Mouse (Mus musculus) embryonic facial prominence, embryonic 13.5 days (tissue): Measurements from ENCODE around the gene Cops7a. TPM values are rescaled to one million over a fixed set of nuclear protein-coding genes. Genes with fewer than 3 reads are reported as not detected.

Experiments
- ATAC-seq: fragments of 200-750 bp; cut with Nextera tagmentation; 2 replicates; pipeline ENCODE4 v1.8.0; 2017; ENCODE audit warnings: low read depth; ENCODE audit not compliant: insufficient number of reproducible peaks, insufficient read depth, low FRiP score, low TSS enrichment
- H3K27ac ChIP-seq: fragments of 300-500 bp; sonication (generic); 2 replicates; pipeline ENCODE4 v1.5.1; 2015; ENCODE audit warnings: moderate library complexity, mild to moderate bottlenecking, inconsistent platforms
- H3K27me3 ChIP-seq: fragments of 300-500 bp; sonication (generic); 2 replicates; pipeline ENCODE4 v1.6.1; 2015; ENCODE audit warnings: mild to moderate bottlenecking, inconsistent platforms
- H3K36me3 ChIP-seq: fragments of 300-500 bp; sonication (generic); 2 replicates; pipeline ENCODE4 v1.6.1; 2015; ENCODE audit warnings: mild to moderate bottlenecking, inconsistent platforms
- H3K4me1 ChIP-seq: fragments of 300-500 bp; sonication (generic); 2 replicates; pipeline ENCODE4 v1.6.1; 2015; ENCODE audit warnings: inconsistent platforms
- H3K4me2 ChIP-seq: fragments of 300-500 bp; sonication (generic); 2 replicates; pipeline ENCODE4 v1.6.1; 2015; ENCODE audit warnings: moderate library complexity, mild to moderate bottlenecking, inconsistent platforms
- H3K4me3 ChIP-seq: fragments of 300-500 bp; sonication (generic); 2 replicates; pipeline ENCODE4 v1.5.1; 2015; ENCODE audit warnings: mild to moderate bottlenecking, inconsistent platforms
- H3K9ac ChIP-seq: fragments of 300-500 bp; sonication (generic); 2 replicates; pipeline ENCODE4 v1.6.1; 2015; ENCODE audit warnings: mild to moderate bottlenecking, inconsistent platforms
- H3K9me3 ChIP-seq: fragments of 300-500 bp; sonication (generic); 2 replicates; pipeline ENCODE4 v1.6.1; 2016; ENCODE audit warnings: inconsistent platforms
- WGBS: fragments of 180-500 bp; shearing (Covaris S2); methylation state at CpG from one replicate; pipeline ENCODE4 v1.1.7; 2015; ENCODE audit warnings: mixed read lengths; 5-methylcytosine and 5-hydroxymethylcytosine counted together
- polyA plus RNA-seq: library from polyadenylated mRNA; unstranded; fragments of >200 nt; fragmentation: Nextera tagmentation; extraction: Ambion mirVana; gene quantifications from 2 replicates; pipeline ENCODE4 v1.2.1, GENCODE M21; 2015

Gene Cops7a
- polyA plus RNA-seq, 1 experiment from 2014 or later, result 138 TPM

DNA sequence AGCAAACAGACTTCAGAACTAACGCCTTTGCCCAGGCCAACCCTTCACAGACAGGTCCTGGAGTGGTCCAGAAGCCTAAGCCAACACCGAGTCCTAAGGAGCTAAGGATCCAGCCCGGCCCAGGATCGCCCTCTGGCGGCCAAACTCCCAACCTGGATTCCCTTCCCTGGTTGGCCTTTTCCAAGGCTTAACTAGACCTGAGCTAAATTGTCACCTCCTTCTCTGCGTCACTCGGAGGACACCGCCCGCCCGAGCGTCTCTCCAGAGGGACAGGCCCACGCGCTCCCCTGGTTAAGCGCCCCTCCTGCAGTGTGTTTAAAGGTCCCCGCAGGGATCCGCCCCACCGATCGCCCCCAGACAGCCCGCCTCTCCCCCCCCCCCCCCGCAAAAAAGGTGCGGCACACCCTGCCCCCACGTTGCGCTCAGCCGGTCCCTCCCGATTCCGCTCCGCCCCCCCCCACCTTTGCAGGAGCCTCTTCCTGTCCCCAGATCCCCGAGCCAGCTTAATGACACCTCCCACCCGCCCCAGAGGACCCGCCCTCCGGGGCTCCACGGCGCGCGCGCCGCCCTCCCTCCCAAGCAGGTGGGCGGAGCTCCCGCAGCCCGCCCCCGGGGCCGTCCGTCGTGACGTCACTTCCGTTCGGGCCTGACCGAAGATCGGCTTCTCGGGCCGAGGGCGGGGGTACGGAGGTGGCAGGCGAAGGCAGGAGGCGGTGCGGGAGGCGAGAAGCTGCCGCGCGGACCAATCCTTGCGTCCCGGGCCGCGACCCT, 34.4 kb downstream of the Cops7a start, which contains the start of gene Mlf2:
TSS of gene Mlf2 (plus strand) at position 633 of the 771 bp plus-strand sequence.
- H3K36me3 ChIP-seq, result peaks cover 28% of the 10 kb centered on the region
- peak within 1 kb of the TSS; percentile 98 for H3K9ac ChIP-seq
- peak; percentile 92 for ATAC-seq
- H3K27ac ChIP-seq, result peak within 1 kb of the TSS; percentile 97
- H3K9me3 ChIP-seq, result no peaks in the 10 kb centered on the region
- peaks cover 33% of the 10 kb centered on the region for H3K4me1 ChIP-seq
- under 1% methylated on average over 61 of the region's 64 CpGs for WGBS
- H3K4me2 ChIP-seq, result peak within 1 kb of the TSS; percentile 90
- H3K4me3 ChIP-seq, result peak within 1 kb of the TSS; percentile 91
- no peaks in the 10 kb centered on the region for H3K27me3 ChIP-seq

DNA sequence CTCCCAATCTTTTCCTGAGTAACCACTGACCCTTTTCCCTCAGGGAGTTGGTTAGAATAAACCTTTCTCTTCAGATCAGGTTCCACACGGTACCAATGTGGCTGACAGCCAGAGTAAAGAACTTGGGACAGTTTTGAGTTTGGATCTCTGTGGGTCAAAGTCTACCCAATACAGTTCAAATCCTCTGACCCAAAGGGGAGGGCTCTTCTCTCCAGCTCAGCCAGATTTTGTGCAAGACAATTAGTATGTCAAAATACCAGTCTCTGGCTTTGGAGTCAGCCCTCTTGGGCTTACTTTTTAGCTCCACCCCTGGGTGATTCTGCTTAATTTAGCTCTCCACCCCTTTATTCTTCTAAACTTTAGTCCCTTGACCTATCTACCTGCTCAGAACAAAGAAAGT, 35.1 kb downstream of the Cops7a start:
- Histone ChIP-seq H3K4me2 (peak overlapping the region; percentile 90), H3K27ac (peak overlapping the region; percentile 97), H3K36me3 (peaks cover 21% of the 10 kb centered on the region), H3K9me3 (no peaks in the 10 kb centered on the region), H3K4me1 (peaks cover 40% of the 10 kb centered on the region), H3K4me3 (peak overlapping the region; percentile 91), H3K9ac (peak overlapping the region; percentile 98), H3K27me3 (no peaks in the 10 kb centered on the region)
- no peak for ATAC-seq
- 10% methylated on average over 1 of the region's 1 CpGs for WGBS

DNA sequence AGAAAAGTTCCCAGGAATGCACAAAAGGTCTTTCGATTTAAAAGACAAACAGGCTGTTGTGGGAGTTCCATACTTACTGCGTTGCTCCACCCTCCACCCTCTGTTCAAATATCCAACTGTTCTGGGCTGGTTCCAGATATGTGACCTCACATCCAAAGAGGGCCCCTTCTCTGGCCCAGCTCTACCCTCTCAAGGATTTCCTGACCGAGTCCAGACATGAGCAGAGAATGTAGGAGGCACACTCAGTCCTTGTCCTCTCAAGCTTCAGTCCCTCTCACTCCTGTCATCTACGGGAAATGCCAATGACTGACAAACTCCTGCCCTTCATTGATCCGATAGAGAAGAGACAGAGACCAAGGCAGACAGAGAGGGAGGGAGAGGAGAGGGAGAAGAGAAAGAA, 39.4 kb downstream of the Cops7a start:
- Histone ChIP-seq H3K27ac (peak overlapping the region; percentile 78), H3K4me3 (no peak overlapping the region), H3K9me3 (no peaks in the 10 kb centered on the region), H3K4me2 (0 out of 2 replicates have a peak overlapping the region, but pooled peaks have one; percentile 22), H3K36me3 (no peaks in the 10 kb centered on the region), H3K4me1 (peaks cover 36% of the 10 kb centered on the region), H3K27me3 (no peaks in the 10 kb centered on the region), H3K9ac (0 out of 2 replicates have a peak overlapping the region, but pooled peaks have one; percentile 44)
- ATAC-seq, result no peak
- WGBS, result 34% methylated on average over 5 of the region's 5 CpGs

DNA sequence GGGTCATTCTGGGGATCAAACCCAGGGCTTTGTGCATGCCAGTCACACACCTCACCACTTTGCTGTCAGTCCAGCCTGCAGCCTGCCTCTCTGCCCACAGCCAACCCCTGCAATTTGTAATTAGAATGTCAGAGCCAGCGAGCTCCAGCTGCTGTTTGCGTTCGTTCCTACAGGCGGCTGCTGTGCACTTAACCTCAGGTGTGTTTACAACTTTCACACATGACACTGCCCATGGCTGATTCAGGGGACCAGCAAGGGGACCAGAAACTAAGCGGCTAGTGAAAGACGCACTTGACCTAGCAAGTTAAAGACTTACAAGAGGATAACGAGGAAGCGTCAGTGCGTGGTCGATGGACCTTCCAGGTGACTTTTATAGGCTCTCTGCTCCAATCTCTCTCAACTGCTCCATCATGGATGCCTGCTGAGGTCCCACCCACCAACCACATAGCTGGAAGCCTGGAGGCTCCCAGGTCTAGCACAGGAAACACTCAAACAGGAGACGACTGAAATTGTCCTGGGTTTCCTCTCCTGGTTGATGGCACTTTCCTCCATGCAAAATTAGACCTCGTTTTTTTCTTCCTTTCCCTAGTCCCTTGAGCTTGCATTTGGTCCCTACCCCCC, 40.1 kb downstream of the Cops7a start:
- no peak for ATAC-seq
- Histone ChIP-seq H3K4me3 (no peak overlapping the region), H3K27me3 (no peaks in the 10 kb centered on the region), H3K27ac (peak overlapping the region; percentile 78; the same call in 1 of the 2 replicates), H3K4me2 (peak overlapping the region; percentile 22), H3K9me3 (no peaks in the 10 kb centered on the region), H3K36me3 (no peaks in the 10 kb centered on the region), H3K9ac (0 out of 2 replicates have a peak overlapping the region, but pooled peaks have one; percentile 44), H3K4me1 (peaks cover 41% of the 10 kb centered on the region)
- 34% methylated on average over 12 of the region's 12 CpGs for WGBS

DNA sequence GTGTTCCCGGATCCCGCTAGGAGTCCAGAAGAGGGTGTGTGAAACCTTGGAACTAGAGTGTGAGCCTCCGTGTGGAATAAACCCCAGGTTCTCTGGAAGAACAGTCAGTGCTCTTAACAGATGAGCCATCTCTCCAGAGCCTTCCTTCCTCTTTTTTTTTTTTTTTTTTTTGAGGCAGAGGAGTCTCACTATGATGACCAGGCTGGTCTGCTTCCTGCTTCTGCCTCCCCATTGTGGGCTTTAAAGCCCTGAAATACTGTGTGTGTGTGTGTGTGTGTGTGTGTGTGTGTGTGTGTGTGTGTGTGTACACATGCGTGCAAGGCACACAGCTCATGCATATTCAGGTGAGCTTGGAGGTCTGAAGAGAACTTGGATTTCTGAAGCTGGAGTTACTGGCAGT, 43.8 kb downstream of the Cops7a start:
- H3K36me3 ChIP-seq, result no peaks in the 10 kb centered on the region
- peaks cover 50% of the 10 kb centered on the region for H3K4me1 ChIP-seq
- H3K9ac ChIP-seq, result no peak overlapping the region
- WGBS, result 64% methylated on average over 4 of the region's 4 CpGs
- no peak overlapping the region for H3K4me2 ChIP-seq
- H3K27me3 ChIP-seq, result no peaks in the 10 kb centered on the region
- no peaks in the 10 kb centered on the region for H3K9me3 ChIP-seq
- H3K27ac ChIP-seq, result peak overlapping the region; percentile 100
- no peak for ATAC-seq
- H3K4me3 ChIP-seq, result no peak overlapping the region

DNA sequence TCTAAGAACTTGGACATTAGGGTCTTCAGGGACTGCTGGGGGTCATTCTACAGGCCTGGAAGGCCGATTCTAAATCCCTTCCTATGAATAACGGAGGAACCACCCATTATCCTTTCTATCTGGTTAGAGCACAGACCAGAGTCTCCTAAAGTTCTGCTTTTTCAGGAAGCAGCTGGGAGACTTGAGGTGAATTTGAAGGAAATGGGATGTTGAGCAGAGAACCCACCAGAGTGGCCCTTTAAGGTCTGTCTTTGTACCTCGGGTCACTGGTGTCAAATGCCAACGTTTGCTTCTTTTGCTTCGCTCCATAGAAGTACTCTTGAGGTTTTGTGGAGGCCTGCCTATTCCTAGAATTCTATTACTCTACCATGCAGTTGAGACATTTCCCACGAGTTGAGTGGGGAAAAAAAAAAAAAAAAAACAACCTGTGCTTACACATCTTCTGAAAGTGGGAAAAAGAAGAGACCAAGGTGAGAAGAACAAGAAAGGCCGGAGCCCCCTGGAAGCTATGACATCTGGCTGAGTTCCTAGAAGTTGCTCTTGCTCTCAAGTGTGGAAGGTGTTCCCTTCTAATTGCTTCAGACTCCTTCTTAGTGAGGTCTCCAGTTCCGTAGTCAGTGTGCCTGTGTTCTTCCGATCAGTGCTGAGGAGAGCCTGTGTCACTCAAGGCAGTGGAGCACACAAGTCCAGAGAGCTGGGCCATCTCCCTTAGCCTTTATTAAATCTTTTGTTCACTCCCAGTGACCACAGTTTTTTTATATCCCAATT, 44.8 kb downstream of the Cops7a start:
- 25% methylated on average over 9 of the region's 9 CpGs for WGBS
- H3K36me3 ChIP-seq, result no peaks in the 10 kb centered on the region
- peaks cover 49% of the 10 kb centered on the region for H3K4me1 ChIP-seq
- H3K27ac ChIP-seq, result peak overlapping the region; percentile 100
- peak overlapping the region; percentile 91 for H3K4me2 ChIP-seq
- no peaks in the 10 kb centered on the region for H3K9me3 ChIP-seq
- H3K4me3 ChIP-seq, result peak overlapping the region; percentile 37
- no peak for ATAC-seq
- no peaks in the 10 kb centered on the region for H3K27me3 ChIP-seq
- H3K9ac ChIP-seq, result peak overlapping the region; percentile 49

DNA sequence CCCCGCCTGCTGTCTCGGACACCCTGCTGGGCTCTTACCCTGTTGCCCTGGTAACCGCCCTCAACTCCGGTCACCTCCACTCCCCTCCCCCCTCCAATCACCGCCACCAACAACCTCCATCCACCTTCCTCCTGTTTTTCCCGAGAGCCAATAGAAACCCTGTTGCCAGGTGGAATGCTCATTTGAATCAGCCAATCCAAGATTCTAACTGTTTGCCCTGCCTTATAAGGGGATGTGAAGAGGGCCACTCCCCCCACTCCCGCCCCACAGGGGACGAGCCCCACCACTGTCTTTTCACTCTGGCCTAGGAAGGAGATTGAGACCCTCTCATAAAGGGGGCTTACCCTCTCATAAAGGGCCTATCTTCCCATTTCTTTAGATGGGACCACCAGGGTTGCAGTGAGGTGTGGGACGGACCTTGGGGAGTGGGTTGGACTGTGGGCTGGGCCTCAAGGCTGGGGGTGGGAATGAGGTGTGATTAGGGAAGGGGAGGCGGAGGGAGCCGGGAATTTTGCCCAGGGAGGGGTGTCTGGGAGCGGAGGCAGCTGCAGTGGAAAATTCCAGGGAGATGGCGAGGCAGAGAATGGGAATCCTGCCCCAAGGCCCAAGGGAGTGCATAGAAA, 45.5 kb downstream of the Cops7a start, which contains the start of gene Ptms:
TSS of gene Ptms (minus strand) at position 409 of the 623 bp plus-strand sequence.
- peak within 1 kb of the TSS; percentile 100 for H3K27ac ChIP-seq
- peaks cover 51% of the 10 kb centered on the region for H3K4me1 ChIP-seq
- ATAC-seq, result peak; percentile 81
- no peaks in the 10 kb centered on the region for H3K9me3 ChIP-seq
- H3K4me2 ChIP-seq, result peak within 1 kb of the TSS; percentile 91
- H3K9ac ChIP-seq, result peak within 1 kb of the TSS; percentile 49
- under 1% methylated on average over 13 of the region's 13 CpGs for WGBS
- peak within 1 kb of the TSS; percentile 37 for H3K4me3 ChIP-seq
- no peaks in the 10 kb centered on the region for H3K27me3 ChIP-seq
- H3K36me3 ChIP-seq, result peaks cover 3% of the 10 kb centered on the region

DNA sequence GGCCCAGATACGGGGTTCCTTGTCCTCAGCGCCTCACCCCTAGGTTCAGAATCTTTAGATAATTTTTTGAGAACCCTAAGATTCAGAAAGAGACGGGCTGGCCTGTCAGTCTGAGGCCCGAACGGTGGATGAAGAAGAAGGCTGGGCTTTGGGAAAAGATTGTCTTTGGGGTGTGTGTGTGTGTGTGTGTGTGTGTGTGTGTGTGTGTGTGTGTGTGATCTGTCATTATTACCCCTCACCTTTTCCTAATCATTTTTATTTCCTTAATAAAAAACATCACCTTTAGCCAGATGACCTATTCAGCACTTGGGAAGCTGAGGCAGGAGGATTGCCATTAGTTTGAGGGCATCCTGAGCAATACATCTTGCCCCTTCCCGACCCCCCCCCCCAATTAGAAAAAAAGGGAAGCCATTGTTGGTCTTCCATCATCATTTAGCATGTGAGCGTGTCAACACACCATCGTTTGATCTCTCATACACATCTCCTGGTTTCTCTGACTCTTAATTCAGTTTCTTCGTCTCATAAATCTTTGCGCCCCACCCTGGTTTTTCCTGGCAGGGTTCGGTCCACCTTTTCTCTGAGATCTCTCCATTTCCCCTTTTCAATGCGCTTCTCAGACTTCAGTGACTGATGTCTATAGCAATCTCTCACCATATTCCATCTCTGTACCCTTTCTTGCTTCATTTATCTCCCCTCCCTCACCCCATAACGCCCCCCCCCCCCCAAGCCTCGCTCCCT, 46.3 kb downstream of the Cops7a start:
- Histone ChIP-seq H3K4me1 (peaks cover 58% of the 10 kb centered on the region), H3K4me2 (peak overlapping the region; percentile 91)
- no peak for ATAC-seq

DNA sequence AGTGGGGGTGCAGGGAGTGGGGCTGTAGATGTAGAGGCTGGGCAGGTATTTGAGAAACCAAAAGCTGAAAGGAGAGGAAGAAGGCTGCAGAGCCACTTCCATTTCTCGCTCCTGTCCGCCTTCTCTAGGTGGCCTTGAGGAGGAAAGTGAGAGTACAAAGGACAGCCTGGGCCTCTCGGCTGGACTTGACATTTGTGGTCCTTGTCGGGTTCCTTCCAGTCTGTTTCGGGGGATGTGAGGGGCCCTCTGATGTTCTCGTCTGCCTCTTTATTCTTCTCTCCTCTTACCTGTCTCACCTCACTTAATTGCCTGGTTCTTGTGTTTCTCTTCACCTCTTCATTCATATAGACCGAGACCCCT, 47.0 kb downstream of the Cops7a start:
- Histone ChIP-seq H3K27ac (peak overlapping the region; percentile 100), H3K4me2 (peak overlapping the region; percentile 91), H3K4me3 (peak overlapping the region; percentile 91), H3K9me3 (no peaks in the 10 kb centered on the region), H3K4me1 (peaks cover 66% of the 10 kb centered on the region), H3K9ac (peak overlapping the region; percentile 99), H3K27me3 (no peaks in the 10 kb centered on the region), H3K36me3 (peaks cover 18% of the 10 kb centered on the region)
- WGBS, result 10% methylated on average over 7 of the region's 7 CpGs
- no peak for ATAC-seq

More for the DNA sequence above, 46.3 kb downstream of the Cops7a start:
- H3K36me3 ChIP-seq, result peaks cover 11% of the 10 kb centered on the region
- H3K4me3 ChIP-seq, result peak overlapping the region; percentile 91
- H3K9ac ChIP-seq, result 0 out of 2 replicates have a peak overlapping the region, but pooled peaks have one; percentile 99
- H3K27ac ChIP-seq, result peak overlapping the region; percentile 100
- WGBS, result 26% methylated on average over 13 of the region's 14 CpGs
- no peaks in the 10 kb centered on the region for H3K27me3 ChIP-seq
- H3K9me3 ChIP-seq, result no peaks in the 10 kb centered on the region

DNA sequence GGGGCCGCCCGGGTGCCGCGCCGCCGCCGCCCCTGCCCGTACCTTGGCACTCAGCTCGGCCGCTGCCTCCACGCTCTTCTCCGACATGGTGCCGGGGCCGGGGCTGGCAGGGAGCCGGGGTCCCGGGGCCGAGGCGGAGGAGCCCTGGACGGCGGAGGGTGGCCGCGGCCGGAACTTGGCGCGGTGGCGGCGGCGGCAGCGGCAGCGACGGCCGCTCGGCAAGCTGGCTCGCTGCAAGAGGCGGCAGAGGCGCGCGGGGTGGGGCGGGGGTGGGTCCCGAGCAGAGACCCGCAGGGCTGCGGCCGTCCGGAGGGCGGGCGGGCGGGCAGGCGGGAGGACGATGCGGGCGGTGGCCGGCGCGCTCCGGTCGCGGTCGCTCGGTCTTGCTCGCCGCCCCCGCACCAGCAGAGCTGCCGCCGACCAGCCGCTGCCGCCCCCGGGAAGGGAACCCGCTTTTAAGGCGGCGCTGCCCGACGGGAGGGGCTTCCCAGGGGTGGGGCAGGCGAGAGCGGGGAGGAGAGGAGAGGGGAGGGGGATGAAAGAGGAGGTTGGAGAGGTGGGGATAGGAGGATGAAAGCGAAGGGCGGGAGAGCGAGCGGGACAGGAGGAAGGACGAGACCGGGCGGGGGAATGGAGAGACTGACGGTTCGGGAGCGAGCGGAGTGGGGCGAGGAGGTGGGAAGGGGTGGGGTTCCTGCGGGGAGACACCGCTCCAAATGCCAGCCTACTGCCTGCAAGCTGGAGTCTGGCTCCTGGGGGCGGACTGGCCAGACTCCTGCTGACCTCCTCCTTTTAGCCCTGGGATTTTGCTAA, 47.6 kb downstream of the Cops7a start:
- Histone ChIP-seq H3K4me1 (peaks cover 68% of the 10 kb centered on the region), H3K27ac (peak overlapping the region; percentile 100), H3K9ac (peak overlapping the region; percentile 99), H3K4me2 (peak overlapping the region; percentile 91), H3K4me3 (peak overlapping the region; percentile 91), H3K9me3 (no peaks in the 10 kb centered on the region), H3K27me3 (no peaks in the 10 kb centered on the region), H3K36me3 (peaks cover 24% of the 10 kb centered on the region)
- ATAC-seq, result peak; percentile 61
- under 1% methylated on average over 58 of the region's 89 CpGs for WGBS
